Mouse (Mus musculus) inflammation-experienced regulatory T-cells, adult 6 months (primary cell): ENCODE results near the gene H2afy2. TPM values are rescaled to one million over a fixed set of nuclear protein-coding genes. Genes with fewer than 3 reads are reported as not detected.

Experiments
- ATAC-seq: one replicate; pipeline ENCODE4 v1.8.0; 2017
- polyA plus RNA-seq, 3 experiments: library from polyadenylated mRNA; unstranded; fragments of 100-300 nt; shearing (Covaris generic); gene quantifications; one replicate each; pipeline ENCODE4 v1.2.1; 2017

The H2afy2 gene
- polyA plus RNA-seq, 3 experiments from 2014 or later: not detected

DNA sequence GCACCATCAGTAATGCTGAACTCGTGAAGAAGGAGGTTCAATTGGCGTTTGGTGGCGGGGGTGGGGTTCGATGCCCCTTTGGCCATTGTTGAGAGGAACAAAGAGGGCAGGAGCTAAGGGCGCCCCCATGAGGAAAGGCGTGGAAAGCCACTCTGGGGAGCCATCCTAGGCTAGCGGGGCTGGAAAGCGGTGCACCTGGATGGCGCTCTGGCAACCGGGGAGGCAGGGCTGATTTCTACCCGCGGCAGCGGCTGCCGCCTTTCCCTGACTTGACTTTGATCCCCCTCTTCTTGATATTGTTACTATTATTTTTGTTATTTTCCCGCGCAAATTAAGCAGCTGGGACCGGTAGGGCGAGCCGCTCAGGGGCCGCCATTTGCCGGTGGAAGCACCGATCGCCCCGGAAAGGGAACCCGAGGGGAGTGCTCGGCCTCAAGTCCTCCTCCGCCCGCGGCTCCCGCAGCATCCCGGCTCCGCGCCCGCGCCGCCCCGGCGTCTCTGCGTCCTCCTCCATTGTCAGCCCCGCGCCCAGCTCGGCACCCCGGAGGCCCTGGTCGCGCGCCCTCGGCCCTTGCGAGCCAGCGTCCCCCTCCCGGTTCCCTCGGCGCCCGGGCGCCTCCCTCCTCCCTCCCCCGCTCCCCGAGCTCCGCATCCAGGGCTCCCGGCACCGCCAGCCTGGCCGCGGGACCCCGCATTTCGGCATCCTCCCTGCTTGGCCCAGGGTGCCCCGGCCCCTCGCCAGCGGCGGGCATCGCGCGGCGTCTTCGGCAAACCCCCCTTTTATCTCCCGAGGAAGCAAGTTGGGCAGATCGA is 942 bp downstream of the H2afy2 start:
- ATAC-seq: no peak

DNA sequence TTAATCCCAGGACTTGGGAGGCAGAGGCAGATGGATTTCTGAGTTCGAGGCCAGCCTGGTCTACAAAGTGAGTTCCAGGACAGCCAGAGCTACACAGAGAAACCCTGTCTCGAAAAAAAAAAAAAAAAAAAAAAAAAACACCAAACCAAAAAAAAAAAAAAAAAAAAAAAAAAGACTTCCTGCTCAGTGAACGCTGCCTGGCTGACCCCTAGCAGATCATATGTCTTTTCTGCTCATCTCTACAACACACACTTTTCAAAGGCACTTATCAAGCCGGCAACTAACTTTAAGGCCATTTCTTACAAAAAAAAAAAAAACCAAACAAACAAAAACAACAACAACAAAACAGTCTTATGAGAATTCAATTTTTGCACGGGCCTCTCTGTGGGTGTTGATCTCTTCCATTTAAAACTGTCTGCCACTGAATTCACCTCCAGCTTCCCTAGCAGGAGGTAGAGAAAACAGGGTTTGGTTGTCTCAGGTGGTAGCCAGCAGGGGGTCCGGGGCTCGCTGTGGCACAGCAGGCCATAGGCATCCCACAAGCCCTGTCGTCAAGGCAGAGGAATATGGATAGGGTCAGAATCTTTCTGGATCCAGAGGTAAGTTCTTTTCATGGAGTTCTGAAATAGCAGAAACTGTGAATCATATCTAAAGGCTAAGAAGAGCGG is 2.4 kb downstream of the H2afy2 start:
- ATAC-seq: no peak

DNA sequence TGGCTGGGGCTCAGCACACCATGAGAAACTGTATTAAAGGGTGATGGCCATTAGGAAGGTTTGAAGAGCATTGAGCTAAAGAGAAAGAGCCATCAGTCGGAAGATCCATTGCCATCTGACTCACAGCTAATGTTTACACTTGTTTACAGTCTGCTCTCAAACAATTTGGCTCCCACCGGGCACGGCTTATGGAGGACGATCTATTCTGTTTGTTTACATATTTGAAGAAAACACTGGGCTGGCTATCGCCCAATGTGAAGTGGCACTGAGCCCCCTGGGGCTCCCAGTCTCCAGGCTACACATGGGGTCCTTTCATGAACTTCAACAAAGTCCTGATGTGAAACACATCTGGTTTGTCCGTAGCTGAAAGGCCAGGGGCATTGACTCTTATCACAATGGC is 17.1 kb downstream of the H2afy2 start:
- no peak for ATAC-seq

DNA sequence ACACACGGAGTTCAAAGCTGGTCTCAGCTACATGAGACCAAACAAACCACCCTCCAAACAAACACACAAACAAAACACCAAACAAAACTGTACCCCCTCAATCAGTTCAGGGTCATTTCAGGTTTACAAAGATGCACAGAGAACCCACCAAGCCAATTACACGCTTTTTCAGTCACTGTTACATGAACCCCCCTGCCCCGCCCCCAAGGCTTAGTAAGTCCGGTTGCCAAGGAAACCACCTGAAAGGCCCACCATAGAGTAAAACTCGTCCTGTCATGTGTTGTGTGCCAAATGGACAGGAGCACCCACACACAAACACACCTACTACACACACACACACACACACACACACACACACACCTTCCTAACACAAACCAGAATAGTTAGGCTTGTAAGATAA is 18.4 kb downstream of the H2afy2 start:
- no peak for ATAC-seq

DNA sequence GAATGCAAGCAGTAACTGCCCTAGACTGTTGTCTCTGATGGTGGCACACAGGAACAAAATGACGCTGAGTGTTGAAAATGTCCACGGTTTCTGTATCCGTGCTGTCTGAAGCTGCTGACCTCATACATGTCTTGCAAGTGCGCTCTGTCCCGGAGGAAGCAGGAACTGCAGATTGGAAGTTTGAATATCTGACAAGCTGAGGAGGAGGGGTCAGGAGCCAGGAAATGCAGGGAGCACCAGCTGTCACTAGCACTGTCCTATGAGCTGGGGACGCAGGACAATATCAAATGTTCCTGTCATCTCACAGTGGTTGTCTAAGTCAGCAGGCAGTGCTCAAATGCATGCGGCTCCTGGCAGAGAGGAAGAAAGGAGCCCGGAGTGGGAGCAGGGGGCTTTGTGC is 19.3 kb downstream of the H2afy2 start:
- ATAC-seq: no peak

DNA sequence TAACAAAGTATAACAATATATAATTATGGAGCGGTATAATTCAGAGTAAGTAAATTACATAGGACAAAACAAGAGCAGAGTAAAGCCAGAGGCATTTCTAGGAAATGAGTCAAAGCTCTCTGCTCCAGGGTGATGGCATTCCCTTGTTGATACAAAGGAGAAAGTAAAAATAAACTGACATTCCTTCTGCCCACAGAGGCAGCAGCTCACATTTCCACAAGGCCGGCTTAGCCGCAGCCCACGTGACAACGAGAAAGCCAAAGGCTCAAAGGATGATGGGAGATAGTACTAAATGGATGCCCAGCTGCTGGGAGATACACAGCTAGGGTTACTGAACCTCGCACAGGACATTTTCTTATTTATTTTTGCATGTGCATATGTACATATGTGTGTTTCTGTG is 24.1 kb downstream of the H2afy2 start:
- ATAC-seq: no peak

DNA sequence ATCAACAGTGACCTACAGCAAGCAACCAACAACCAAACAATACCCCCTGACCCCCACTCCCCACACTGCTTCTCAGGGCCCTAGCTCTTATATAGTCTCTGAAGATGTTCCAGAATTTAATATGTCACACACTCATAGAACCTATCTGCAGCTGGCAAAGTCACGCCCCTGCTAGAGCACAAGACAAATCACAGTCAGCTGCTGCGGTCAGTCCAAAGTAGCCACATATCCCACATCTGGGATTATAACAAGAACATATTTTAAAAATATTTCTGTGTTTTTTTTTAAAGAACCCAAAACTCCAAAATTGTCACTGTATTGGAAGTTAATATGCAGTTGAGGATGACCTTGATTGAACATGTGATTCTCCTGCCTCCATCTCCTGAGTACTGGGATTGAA is 25.0 kb downstream of the H2afy2 start:
- no peak for ATAC-seq

DNA sequence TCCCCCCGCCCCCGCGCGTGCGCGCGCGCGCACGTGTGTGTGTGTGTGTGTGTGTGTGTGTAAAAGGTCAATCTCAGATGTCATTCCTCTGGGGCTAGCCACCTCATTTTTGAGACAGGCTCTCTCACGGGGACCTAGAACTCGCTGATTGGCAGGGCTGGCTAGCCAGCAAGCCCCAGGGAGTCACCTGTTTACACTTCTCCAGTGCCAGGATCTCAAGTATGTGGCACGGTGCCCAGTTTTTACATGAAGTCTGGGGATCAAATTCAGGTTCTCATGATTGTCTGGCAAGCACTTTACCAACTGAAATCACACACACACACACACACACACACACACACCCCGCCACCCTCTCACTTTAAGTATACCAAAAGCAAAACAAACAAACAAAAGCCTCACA is 26.9 kb downstream of the H2afy2 start:
- no peak for ATAC-seq

DNA sequence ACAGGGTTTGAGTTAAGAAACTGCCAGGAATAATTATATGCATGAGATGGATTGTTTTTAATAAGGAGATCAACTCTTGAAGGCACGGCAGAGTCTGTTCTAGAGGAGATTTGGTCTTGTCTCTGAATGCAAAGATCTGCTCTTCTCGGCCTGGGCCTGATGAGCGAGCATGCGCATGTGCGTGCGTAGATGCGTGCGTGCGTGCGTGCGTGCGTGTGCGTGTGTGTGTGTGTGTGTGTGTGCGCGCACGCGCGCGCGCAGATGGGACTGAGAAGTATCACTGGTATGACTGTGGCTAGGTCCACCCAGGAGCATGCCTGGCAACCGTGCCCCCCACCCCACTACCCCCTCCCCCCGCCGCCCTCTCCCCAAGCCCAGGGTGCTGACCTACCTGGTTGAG is 30.9 kb downstream of the H2afy2 start:
- no peak for ATAC-seq

DNA sequence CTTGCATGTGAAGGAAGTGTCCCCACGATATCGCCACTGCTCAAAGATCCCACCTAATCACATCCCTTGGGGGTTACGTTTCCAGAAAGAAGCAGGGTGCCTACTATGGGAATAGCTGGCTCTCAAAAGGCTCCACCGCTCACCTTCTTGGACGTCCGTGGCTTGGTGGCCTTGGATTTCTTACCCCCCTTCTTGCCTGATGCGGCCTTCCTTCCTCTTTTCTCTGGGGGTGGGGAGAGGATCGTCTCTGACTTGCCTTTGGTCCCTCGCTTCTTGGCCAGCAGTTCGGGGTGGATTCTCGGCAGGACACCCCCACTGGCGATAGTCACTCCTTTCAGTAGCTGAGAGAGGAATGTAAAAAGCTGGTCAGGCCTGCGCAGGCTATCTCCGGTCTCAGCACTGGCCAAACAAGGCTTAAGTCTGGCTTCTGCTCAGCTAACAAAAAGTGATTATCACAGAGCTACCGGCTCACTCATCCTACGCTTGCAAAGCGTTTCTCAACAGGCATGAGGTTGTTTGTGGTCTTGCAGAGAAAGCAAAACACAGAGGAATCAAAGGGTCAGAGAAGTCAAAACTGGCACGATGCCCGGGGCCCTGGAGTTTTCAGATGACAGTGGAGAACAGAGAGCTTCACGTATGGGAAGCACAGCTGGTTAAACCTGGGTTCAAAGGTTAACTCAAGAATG is 32.3 kb downstream of the H2afy2 start:
- ATAC-seq: no peak

DNA sequence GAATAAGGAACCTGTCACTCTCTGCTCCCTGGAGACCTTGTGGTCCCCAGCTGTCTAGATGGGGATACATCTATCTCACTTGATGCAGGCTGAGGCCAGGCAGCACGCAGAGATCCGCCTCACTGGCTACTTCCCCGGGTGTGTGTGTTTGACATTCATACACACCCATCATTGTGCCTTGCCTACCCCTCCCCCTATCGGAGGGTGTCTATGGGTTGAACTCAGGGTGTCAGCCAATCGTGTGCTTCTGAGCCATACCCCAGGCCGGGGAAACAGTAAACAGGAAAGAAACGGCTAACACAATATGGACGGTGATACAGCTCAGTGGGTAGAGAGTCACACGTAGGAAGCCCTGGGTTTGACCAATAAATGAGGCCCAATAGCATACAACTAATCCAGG is 33.9 kb downstream of the H2afy2 start:
- no peak for ATAC-seq

DNA sequence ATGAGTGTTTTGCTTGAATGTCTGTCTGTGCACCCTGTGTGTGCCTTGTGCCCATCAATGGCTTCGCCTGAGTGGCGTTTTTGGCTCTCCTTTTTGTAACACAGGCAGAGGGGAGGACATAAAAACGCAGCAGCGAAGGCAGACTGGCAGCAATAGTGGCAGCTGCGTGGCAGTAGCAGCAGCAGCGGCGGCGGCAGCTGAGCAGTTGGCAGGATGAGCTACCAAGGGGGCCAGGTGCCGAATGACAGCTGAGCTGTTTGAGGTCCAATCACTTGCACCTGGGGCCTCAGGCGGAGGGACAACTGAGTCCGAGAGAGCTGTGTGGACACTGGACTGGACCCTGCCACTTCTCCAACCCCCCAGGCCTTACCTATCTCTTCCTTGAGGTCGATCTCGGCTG is 36.6 kb downstream of the H2afy2 start:
- ATAC-seq: no peak

DNA sequence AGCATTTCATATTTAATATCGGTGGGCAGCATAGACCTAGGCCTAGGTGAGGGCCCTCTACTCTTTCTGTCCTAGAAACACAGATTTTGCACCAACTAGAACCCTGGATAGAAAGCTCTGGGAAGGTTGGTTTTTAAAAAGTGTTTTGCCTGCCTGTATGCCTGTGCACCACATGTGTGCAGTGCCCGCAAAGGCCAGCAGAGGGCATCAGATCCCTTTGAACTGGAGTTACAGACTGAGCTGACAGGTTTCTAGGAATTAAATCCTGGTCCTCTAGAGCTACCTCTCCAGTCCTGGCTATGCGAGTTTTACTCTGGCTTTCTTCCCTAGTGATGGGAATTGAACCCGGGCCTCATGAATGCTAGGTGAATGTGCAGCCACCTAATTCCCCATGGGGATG is 38.8 kb downstream of the H2afy2 start:
- ATAC-seq: no peak

DNA sequence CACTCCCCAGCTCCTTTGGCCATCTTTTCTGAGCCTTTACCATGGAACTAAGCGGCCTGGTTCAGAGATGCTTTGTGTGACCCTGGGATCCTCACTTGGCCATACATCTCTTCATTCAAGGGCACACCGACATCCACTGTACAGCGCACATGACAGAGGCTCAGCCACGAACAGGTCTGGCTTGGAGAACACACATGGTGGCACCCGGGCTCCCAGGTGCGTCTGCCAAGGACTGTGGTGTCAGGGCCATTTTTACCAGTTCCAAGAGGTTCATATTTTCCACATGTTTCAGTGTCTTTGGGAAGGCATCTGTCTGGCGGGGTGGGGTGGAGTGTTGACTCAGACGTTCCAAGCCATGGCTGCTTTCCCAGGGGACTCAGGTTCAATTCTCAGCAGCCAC is 41.6 kb downstream of the H2afy2 start:
- ATAC-seq: no peak

DNA sequence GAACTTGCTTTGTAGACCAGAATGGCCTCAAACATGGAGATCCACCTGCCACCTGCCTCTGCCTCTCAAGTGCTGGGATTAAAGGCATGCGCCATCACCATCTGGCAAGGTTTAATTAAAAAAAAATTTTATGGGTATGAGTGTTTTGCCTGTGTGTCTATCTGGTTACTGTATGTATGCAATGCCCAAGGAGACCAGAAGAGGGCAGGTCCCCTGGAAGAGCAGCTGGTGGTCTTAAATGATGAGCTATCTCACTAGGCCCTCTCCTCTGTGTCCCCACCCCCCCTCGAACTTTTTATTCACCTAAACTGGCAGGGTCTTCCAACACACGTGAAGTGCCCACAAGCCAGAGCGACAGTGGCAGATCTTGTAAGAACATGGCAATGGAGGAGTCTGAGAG is 42.1 kb downstream of the H2afy2 start:
- ATAC-seq: no peak

DNA sequence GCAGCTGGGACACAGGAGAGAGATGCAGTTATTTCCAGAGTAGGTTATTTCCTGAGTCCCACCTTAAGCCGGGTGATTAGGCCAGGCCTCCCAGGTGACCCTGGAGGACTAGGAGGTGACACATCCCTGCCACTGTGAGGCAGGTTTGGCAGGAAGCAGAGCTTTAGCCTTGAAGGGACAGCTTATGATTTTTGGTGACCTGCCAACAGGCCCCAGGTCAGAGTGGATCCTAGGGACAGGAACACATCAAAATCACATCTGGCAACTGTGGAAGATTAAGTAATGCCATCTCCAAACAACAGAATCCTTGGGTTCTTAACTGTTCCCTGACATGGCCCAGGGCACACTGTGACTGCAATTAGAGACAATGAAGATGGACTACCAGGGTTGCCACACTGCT is 42.6 kb downstream of the H2afy2 start:
- no peak for ATAC-seq

DNA sequence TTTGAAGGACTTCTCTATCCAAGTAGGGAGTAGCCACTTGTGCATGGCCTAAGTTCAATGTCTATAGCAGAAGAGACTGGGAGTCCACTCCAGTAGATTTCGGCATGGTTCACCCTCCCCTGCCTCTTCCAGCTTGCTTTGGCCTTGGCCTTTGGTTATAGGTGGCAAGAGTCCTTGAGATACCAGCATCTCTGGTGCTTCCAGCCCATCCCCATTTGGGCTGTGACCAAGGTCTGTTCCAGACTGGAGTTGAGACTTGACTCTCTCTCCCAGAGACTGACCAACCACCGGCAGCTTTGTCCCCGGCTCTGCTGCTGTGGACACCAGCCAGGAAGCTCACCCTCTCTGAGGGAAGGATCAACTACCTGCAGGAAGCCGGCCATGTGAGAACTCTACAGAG is 45.8 kb downstream of the H2afy2 start:
- no peak for ATAC-seq

DNA sequence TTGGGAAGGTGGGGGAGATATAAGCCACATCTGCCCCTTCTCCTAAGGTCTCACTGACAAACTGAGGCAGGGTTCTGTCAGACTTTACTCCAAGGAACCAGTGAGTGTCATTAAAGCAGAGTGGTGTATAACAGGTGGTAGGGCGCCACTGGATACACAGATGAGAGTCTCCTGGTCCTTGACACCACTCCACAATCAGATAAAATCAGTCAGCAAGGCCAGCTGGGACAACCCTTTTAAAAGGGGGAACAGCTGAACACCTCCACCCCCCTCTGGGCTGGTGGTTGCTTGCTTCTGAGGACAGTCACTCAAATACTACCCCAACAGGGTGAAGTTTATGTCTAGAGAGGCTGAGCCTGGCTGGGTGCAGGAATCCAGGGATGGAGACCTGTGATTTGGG is 46.4 kb downstream of the H2afy2 start:
- no peak for ATAC-seq

DNA sequence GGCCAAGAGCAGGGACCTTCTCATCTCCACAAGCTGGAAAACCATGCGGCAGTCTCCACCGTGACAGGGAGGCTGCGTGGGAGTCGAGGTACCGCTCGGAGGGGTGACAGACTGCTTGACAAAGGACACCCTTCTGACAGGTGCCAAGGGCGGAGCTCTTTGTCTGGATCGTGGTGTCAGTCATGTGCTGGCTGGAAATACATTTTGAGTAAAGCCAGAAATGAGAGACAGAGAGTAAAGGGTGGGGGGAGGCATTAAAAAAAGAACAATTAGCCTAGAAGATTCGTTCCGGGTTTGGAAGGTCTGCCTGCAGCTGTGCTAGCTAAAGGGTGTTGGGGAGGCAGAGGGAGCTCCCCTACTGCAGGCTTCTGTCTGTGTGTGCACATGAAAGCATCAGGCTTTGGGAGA is 47.3 kb downstream of the H2afy2 start:
- ATAC-seq: no peak

DNA sequence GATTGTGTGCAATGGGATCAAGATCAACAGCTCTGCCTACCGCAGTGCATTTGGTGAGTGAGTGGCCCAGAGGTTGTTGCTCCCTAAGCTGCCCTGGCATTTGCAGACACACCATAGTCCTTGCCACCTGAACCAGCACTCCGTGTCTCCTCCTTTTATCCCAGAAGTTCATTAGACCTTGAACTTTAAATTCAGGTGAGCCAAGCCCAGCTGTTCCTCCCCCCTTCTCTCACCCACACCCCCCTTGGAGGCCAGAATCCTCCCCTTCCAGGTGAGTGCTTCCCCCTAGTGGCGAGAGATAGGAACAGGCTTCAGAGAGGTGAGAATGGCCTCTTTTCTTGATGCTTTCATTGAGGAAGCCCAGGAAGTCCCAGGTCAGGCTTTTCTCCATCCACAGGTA is 49.6 kb downstream of the H2afy2 start:
- ATAC-seq: no peak

DNA sequence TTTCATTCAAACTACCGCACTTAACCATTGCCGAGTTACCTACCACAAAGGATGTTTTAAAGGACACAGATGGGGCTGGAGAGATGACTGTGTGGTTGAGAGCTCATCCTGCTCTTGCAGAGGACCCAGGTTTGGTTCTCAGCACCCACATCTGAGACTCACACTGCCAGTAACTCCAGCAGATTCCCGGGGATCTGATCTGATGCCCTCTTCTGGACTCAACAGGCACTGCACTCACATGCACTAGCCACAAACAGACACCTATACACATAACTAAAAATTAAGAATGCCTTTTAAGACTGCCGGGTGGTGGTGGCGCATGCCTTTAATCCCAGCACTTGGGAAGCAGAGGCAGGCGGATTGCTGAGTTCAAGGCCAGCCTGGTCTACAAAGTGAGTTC is 53.8 kb downstream of the H2afy2 start:
- no peak for ATAC-seq

DNA sequence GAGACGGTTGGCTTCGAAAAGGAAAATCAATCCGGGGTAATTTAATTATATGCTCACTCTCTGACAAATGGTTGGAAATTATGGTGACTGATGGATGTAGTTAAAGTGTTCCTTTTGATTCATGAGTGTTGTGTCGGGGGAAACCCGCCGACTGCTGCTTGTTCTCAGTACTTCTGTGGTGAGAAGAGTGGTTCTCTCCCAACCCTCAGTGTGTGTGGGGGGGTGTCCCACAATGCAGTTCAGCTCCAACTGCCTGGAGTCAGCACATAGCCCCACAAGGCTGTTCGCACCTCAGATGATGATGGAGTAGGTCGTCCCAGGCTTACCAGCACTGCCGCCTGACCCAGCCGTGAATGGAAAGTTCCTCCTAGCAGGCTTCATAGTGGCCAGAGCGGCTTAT is 54.8 kb downstream of the H2afy2 start:
- ATAC-seq: no peak

DNA sequence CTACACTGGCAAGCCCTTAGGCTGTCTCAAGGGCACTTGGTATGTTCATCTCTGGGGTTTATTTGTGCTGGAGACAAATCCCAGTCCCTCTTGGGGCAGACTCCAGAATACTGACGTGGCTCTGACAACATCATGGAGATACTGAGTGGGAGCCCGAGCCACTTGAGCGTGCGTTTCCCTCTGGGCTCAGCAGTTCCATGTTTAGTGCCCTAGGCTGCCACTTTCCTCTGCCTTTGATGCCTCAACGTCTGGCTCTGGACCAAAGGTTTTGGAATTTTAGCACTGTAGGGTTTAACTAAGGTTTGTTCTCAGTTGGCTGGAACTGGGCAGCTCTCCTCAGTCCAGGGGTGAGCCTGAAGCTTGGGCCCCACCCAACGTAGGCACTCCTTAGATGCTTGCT is 60.7 kb downstream of the H2afy2 start:
- ATAC-seq: no peak

DNA sequence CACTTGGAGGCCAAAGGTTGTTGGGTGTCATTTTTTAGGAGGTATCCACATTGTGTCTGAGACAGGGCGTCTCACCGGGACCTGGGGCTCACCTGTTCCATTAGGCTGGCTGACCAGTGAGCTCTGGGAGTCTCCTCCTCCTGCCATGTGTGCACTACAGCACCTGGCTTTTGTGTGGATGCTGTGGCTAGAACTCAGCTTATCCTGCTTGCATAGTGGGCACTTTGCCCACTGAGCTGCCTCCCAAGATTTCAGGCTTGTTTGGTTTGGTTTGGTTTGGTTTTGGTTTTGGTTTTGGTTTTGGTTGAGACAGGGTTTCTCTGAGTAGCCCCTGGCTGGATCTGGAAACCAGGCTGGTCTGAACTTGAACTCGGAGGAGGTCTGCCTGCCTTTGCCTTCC is 61.7 kb downstream of the H2afy2 start:
- no peak for ATAC-seq
